In genomic region chr13:32179906-32180305, GRCm38 (mm10) we compare ENCODE assay signal across 9 mouse cellular contexts.
DNase-seq lines count a peak whose midpoint lies in the region; ATAC-seq lines count a peak whose summit lies in the region.
"Had no signal": no experiment of that assay in that cellular context is flagged by ENCODE, and none has a peak within 500 bp of the region (broad histone marks: within the 10 kb centered on the region; RNA-seq: fewer than 3 reads in every experiment).

No protein-coding gene starts in this region.

- H3K4me1 ChIP-seq in forebrain, embryonic 13.5 days = peaks cover 6% of the 10 kb centered on the region; the same call in 1 of the 2 replicates
- H3K4me1 ChIP-seq in hindbrain, embryonic 14.5 days (replicated peaks; ENCODE audit: control insufficient read depth, insufficient read depth, low read length) = no peaks in the 10 kb centered on the region

- no peaks in the 10 kb centered on the region for H3K36me3 ChIP-seq in forebrain, embryonic 13.5 days (ENCODE audit: poor library complexity, severe bottlenecking)
- no peaks in the 10 kb centered on the region for H3K36me3 ChIP-seq in hindbrain, embryonic 14.5 days (replicated peaks; ENCODE audit: control insufficient read depth, insufficient read depth)

- H3K9ac ChIP-seq in forebrain, embryonic 13.5 days = no peak overlapping the region
- H3K9ac ChIP-seq in hindbrain, embryonic 14.5 days = no peak overlapping the region

- no peak overlapping the region; the same call in 1 of the 2 replicates for H3K27ac ChIP-seq in forebrain, embryonic 13.5 days
- H3K27ac ChIP-seq in hindbrain, embryonic 14.5 days = no peak overlapping the region

- no peak overlapping the region for H3K4me3 ChIP-seq in forebrain, embryonic 13.5 days
- no peak overlapping the region for H3K4me3 ChIP-seq in hindbrain, embryonic 14.5 days (replicated peaks; ENCODE audit: low read length)
- H3K4me3 ChIP-seq: erythroblast, embryonic 14.5 days had no signal

- no peak overlapping the region for H3K4me2 ChIP-seq in forebrain, embryonic 13.5 days
- H3K4me2 ChIP-seq in hindbrain, embryonic 14.5 days (replicated peaks) = no peak overlapping the region

- intact Hi-C loops in gastrocnemius, postnatal 36 days (cut with DNase I) = no loop called here

- WGBS in forebrain, embryonic 13.5 days = 10% methylated on average over 3 of the region's 3 CpGs
- 14% methylated on average over 3 of the region's 3 CpGs for WGBS in hindbrain, embryonic 14.5 days

- ATAC-seq in forebrain, embryonic 13.5 days = peak; percentile 94
- peak; percentile 59; the same call in 1 of the 2 replicates for ATAC-seq in hindbrain, embryonic 14.5 days (ENCODE audit: low FRiP score)

- H3K9me3 ChIP-seq in forebrain, embryonic 13.5 days (replicated peaks) = no peaks in the 10 kb centered on the region; the same call in 1 of the 2 replicates
- H3K9me3 ChIP-seq in hindbrain, embryonic 14.5 days (ENCODE audit: control insufficient read depth, low read length) = no peaks in the 10 kb centered on the region

- DNase-seq in adrenal gland, postnatal 14 days = peak; percentile 25
- DNase-seq in adrenal gland, postnatal 4 days (ENCODE audit: low spot score in 2 of 2) = no peak
- DNase-seq in hindbrain, embryonic 14.5 days (ENCODE audit: low spot score) = no peak
- DNase-seq in mesoderm, embryonic 11.5 days (ENCODE audit: low read depth, low spot score) = peak; percentile 66
- peak; percentile 51 for DNase-seq in thymus, postnatal 4 days
- no peak for DNase-seq in gastrocnemius, postnatal 36 days
- no peak for DNase-seq in frontal cortex, postnatal 36 days (ENCODE audit: low spot score in 2 of 2)

- no peaks in the 10 kb centered on the region for H3K27me3 ChIP-seq in forebrain, embryonic 13.5 days
- H3K27me3 ChIP-seq in hindbrain, embryonic 14.5 days (ENCODE audit: control insufficient read depth, insufficient read depth, low read length) = no peaks in the 10 kb centered on the region

Comparison
In these comparisons a context has a peak if more than half of its experiments do, and no peak if none do; other contexts are left out.
1. DNase-seq: peak in adrenal gland, postnatal 14 days (single experiment), mesoderm, embryonic 11.5 days (single experiment) and thymus, postnatal 4 days (single experiment); none in adrenal gland, postnatal 4 days (0 of 2), hindbrain, embryonic 14.5 days (single experiment), gastrocnemius, postnatal 36 days (0 of 2) and frontal cortex, postnatal 36 days (0 of 2).